Mouse (Mus musculus) c-Kit-negative CD71-positive TER-119-positive erythroid progenitor cells, embryonic 14.5 days (primary cell): ENCODE results near the gene Ttll8.

ENCODE experiments used
- DNase-seq: peaks from one replicate; pipeline ENCODE4 v3.0.0-alpha.2; 2013; ENCODE audit warnings: low read depth, low spot score

Gene Ttll8

DNA sequence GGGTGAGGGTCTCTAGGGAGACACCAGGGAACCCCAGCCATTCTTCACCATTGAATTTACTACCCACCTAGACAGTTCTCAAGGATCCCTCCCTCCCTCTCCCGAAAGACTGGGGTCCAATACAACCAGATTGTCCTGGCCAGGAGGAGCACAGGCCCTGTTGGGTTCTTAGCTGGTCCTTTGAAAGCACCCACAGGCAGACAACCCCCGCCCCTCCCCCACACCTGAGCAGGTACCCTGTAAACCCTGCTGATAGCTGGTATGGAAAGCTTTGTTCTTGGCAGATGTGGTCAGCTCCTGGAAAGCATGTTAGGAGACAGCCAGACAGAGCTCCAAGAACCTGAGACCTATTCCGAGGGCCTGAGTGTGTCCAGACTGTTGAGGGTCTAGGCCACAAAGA, 93.4 kb downstream of the Ttll8 start:
- no peak for DNase-seq

DNA sequence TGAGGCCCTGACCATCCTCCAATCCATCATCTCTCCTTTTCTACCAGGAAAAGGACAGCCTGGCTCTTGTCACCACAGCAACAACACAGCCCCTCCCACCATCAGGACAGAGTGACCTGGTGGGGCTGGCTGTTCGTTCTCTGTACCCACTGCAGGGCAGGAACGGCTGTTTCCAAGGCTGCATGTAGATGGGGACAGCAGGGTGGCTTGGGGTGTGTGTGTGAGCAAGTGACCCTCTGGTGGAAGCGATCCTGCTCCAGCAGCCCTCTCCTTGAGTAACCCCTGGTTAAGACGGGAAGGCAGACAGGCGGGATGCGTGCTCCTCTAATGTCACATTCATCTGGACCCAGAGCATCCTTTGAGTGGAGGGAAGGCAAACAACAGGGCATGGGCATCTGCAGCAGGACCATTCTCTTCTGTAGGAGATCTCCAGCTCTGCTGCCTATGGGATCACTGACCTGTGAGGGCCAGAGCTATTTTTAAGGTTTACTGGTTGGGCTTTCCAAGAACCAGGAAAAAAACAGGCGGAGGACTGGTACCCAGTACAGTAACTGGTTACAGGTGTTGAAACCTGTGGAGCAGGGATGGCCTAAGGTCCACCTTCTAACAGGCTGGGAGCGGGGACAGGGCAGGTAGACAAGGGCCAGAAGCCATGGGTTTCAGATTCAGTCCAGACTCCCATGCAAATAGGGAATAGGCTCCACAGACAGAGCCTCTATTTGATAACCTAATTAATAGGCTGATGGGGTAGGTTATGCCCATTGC, 94.8 kb downstream of the Ttll8 start:
- no peak for DNase-seq

DNA sequence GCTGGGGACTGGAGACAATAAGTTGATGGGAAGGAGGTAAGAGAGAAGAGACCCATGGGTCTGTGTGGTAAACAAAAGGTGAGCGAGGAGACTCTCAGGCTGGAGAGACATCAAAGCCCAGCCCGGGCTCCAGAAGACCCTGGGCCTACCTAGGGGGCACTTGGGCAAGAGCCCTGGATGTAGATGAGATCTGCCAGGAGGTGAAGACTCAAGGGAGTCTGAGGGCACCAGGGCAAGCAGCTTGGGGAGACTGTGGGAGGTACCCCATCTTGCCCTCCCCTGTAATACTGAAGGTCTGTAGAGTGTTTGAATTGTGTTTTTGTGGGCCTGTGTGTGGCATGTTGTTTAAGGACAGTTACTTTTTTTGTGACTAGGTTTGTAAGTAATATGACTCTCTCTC, 95.5 kb downstream of the Ttll8 start:
- no peak for DNase-seq

DNA sequence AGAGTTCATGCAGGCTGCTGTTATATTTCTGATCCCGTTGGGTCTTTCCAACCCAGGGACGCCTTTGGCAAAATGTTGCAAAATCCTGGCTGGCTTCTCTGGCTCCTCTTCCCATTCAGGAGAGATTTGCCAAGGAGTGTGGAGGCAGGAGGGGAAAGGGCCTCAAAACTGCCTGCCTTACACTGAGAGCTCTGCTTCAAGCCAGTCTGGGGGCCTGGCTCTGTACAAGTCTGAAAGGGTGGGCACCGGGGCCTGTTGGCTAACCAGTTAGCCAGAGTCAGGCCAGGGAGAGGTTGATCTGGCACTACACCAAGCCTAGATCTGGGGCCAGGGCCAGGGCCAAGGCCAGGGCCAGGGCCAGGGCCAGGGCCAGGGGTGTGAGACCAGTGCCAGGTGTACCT, 96.1 kb downstream of the Ttll8 start:
- no peak for DNase-seq

DNA sequence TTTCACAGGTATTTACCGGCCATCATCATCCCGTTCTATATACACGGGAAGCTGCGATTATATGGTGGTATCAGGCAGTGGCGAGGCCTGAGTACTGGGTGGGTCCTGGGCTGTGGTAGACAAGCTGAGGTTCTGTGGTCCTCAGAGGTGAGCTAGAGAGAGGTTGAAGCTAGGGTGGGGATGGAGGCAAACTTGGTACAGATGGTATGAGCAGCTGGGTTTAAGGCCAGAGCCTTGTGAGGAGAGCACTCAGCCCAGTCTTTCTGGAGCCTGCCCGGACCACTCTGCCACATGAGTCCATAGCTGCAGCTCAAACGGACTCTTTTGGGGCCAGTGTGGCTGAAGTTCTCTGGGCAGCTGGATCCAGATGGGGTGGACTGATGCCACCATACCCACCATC, 96.9 kb downstream of the Ttll8 start:
- DNase-seq: no peak

DNA sequence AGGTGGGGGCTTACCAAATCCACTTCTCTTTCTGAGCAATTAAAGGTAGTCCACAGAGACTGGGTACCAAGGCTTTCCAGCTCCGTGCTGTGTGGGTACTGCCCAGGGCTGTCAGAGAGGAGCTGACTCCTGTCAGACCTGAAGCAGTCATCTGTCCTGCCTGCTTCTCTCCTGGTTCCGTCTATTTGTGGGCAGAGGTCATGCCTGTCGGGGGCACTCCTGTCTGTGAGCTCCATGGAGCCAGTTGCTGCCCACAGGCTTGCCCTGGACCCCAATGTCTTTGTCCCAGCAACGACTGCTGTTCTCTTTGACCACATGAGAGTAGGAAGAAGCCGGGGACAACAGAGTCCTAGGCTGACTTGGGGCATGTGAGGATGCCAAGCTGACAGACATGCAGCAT, 97.6 kb downstream of the Ttll8 start:
- no peak for DNase-seq

DNA sequence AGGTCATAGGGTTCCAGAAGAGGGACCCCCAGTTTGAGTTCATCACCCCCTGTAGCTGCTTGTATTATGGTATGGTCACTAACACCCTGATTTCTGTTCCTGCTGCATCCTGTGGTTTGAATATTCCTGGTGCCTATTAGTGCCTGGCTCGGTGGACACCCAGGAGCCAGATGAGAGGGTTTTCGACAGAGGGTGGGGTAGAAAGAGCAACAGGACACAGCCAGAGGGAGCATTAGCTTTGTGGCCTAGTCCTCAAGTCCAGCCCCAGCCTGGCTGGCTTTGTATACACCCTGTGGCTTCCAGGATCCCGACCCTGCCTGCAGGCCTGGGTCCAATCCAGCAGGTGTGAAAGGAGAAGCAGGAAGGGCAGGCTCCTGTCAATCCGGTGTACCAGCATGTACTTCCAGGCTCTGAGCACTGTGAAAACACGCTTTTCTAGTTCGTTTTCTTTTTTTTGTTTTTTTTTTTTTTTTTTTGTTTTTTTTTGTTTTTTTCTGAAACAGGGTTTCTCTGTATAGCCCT, 98.3 kb downstream of the Ttll8 start:
- DNase-seq: no peak

DNA sequence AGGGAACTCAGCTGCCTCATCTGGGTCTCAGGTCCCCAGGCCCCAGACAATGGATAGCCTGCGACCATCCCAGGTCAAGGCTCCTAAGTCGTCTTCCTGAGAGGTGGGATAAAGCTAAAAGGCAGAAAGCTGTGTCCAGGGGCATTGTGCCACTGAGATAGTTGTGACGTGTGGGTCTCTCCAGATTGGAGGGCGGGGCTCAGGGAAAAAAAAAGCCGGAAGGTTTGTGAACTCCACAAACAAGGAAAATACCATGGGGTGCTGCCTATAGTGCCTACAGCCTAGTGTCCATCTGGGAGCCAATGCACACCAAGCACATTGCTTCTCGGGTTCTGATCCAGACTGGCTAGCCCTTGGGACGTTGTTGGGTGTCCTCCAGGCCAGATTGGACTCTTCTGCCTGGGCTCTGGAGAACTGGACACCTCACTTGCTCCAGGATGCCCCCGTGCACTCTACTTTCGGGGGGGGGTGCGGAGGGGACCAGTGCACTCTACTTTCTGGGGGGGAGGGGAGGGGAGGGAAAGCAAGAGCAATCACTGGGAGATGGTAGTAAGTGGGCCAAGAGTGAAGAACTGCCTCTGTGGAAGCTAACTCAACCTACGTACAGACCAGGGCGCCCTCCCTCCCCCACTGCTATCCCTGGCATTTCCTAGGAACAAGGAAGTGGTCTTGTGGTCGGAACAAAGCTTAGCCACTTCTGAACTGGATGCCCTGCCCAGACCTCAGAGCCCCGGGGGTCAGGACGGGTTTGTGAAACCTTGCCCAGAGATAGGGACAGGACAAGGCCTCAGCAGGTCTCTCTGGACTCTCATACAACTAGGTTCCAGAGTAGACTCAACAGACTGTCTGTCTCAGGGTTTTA, 99.0 kb downstream of the Ttll8 start:
- DNase-seq: no peak

DNA sequence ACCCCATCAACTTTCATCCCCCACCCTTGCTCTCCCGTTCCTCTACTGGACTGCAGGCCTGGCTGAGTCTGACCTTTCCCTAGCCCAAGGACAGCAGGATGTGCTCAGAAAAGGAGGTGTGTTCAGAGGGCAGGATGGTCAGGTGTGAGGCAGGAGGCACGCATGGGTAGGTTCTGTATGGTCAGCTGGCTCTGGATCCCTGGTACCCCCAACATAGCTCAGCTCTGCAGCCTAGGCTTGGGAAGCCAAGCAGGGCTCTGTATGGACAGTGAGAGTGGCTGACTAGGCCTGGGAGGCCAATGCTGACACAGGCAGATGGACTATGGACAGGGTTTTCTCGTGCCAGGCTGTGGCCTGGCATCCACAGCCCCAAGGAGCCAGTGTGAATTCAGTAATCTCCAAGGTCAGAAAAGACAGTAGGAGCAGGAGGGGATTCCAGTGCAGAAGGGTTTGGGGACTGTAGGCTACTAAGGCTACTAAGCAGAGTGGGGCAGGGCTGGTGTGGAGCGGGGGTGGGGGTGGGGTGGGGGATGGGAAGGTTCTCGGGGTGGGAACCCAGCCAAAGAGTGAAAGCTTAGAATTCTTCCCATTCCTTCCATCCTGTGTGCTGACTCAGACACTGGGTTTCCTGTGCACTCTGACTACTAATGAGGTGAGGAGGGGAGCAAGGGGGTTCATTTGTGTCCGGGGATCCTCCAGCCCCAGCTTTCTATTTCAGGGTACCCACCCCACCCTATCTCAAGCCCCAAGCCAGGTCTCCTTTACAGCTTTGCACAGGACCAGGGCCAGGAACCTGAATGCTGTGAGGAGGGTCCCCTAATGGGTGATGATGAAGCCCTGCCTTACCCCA, 99.9 kb downstream of the Ttll8 start:
- no peak for DNase-seq

DNA sequence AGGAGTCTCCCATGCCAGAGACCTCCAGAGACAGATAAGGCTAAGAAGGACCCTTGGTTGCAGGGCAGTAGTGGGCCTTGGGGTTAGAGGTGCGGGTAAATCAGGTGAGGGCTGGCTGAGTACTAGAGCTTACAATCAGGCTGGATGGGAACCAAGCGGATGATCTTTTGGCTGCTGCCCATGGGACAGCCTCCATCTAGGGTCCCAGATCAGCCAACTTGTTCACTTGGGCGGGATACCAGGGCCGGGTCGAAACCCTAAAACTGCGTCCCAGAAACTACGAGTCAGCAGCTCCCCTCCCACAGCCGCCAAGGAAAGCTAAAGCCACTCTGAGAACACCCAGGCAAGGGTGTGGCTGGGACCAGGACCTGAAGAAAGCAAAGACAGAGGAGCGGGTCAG, 101.1 kb downstream of the Ttll8 start:
- no peak for DNase-seq

DNA sequence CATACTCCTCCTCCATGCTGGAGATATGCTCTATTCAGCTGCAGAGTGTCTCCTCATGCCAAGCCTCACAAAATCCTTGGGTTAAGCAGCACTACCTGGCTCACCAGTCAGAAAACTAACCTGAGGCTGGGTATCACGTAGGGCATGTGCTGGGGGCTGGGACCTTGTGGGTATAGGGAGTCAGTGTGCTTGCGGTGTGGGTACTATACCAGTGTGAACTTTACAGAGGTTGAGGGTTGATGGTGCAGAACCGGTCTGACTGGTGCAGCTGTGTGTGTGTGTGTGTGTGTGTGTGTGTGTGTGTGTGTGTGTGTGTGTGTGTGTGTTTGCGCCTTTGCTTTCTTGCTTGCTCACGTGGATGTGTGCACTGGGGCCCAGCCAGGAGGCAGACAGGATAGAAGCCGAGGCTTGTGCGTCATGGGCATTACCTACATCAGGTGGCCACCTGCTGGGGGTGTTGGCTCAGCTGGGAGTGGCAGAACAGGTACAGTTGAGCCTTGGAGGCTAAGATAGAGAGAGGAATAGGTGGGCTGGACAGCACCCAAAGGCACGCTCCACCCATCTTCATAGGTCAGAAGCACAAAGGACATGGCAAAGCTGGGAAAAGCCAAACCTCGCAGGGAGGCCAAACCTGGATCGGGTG, 102.6 kb downstream of the Ttll8 start:
- DNase-seq: no peak

DNA sequence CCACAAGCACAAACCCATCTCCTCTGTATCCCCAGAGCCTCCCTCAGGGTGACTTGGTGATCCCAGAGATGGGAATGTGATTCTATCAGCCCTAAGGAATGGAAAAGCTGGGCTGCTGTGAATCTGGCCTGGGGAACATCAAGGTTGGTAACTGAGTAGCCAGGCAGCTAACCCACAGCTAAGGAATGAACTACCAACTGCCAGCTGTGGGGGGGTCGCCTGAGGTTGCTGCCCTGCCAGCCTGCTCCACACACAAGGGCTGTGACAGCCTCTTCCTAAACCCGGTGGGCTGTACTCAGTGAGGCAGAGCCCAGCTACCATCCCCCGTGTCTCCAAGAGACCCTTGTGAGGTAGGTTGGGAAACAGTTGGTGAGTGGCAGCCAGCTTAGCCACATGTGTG, 103.1 kb downstream of the Ttll8 start:
- no peak for DNase-seq

DNA sequence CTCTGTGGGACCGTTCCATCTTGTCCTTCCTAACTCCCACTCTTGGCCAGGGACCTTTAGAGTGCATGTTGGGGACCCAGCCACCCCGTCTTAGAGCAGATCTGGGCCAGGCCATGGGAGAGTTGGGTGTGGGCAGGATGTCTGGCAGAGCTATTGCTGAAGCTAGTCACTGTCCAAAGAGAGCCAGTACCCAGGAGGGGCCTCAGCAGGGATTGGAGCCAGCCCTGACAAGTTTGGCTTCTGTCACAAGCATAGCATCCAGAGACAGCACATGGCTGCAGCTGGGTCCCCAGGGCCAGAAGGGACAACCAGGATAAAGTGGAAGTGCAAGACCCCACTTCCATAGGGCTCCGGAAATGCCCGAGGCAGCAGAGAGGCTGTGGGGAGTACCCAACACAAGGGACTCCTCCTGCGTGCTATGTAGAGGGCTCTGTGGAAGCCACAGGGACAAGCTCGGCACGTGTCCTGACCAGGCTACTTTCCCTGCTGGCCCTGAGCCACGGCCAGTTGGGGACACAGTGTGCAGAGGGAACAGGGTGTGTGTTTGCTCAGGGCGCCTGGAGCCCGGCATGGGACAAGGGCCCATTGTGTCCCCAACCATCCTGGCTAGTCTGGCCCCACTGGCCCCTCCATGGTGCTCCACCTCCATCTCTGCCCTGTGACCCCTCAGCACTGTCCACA, 103.9 kb downstream of the Ttll8 start:
- no peak for DNase-seq

DNA sequence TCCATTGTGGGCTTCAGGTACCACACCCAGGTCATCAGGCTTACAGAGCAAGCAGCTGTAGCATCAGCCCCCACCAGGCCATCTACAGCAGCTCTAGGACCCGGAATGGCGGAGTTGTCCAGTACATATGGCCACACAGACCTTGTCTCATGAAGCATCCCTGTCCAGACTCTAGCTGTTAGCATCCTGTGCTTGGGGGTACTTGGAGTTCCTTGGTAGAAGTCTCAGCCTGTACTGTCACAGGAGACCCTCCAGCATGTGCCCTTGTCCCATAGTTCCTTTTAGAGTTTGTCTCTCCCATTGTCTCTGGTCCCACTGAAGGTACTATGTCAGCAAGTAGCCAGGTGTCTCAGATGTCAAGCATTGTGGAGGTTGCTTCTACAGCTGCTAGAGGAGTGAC, 104.6 kb downstream of the Ttll8 start:
- no peak for DNase-seq

DNA sequence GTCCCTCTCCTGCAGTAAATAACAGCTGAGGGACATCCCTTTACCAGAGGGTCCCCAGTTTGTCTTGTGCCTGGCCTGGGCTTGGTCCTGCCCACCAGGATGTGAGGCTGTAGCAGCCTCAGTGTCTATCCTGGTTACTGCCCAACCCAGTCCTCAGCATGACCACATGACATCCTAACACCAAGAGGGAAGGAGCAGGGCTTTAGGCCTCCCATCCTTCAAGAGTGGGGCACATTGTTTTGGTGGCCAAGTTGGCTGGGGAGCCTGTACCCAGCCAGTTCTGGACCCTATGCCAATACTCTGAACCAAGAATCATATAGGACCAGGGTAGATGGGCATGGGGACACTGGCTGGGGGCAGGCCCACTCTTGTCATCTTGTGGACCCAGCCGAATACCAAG, 105.6 kb downstream of the Ttll8 start:
- no peak for DNase-seq

DNA sequence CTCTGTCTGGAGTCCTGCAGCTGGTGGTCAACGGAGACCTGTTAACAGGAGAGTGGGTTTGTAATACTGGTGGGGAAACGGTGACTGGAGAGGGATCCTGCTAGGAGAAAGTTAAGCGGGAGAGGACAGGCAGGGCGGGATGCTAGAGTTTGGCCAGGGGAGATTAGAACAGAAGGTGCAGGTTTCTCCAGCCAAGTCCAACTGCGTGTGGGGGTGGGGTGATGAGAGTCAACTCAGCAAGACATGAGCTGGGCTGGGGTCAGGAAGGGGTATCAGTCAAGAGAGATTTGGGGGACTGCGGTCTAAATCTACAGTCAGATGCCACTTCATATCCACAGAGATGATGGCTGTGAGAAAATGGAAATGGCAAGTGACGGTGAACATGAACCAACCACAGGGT, 109.3 kb downstream of the Ttll8 start:
- DNase-seq: no peak

DNA sequence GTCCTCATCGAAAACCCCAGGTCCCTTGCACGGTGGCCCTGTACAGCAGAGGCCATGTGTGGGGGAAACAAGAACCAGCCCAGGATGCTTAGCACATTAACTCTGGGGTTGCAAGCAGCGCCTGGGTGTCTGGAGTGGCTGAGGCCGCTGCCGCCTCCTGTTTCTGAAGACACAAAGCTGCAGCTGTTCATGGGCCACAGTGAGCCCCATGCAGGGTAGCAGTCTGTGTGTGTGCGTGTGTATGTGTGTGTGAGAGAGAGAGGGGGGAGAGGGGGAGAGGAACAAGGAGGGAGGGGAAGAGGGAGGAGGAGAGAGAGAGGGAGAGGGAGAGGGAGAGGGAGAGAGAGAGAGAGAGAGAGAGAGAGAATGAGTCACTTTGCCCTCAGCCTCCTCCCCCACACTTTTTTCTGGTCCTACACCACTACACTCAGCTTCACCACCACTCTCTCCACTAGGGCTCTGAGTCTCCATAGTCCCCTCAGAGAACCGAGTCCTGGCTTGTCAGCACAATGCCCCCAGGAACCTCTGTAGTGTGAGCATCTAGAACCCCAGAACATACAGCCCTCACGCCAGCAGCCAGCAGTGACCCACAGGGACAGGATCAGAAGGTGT, 110.6 kb downstream of the Ttll8 start:
- no peak for DNase-seq

DNA sequence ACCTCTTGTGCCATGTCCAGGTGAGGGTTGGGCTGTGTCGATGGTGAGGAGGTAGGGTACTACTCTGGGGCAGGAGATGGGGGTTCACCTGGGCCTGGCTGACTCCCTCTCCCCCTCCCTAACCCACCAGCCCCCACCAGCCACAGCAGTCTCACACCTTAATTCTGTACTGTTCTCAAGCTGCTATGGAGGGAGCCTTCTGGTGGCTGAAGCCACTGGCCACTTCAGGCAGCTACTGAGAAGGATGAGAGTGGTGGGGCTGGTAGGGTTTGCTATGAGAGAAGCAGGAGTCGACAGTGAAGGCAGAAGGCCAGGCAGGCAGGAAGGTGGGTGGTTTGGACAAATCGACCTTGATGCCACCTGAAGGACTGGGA, 111.9 kb downstream of the Ttll8 start:
- DNase-seq: no peak

DNA sequence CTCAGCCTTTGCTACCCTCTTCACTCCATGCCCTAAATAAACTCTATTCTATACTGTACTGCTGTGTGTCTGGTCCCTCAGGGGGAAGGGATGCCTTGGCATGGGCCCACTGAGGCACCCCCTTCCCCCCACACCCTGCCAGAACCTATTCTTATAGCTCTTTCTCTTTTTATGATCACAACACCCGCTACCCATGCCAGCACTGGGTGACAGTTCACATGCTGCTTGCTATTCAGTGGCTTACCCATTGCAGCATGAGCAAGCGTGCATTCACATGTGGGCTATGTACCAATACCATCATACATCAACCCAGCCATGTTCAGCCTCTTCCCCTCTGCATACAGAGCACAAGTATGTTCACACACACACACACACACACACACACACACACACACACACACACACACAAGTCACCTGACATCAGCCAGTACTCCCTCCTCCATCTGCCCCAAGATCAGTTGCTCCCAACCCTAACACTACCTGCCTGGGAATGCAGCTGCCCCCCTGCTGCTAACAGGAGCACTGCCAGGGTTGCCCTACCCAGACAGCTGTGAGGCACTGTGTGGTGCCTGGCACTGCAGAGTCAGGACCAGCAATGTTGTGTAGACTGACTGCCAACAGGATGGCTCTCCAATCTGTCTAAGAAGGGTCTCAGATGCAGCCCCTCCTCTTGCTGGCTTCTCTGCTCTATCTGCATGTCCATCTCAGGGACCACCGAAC, 112.5 kb downstream of the Ttll8 start:
- no peak for DNase-seq

DNA sequence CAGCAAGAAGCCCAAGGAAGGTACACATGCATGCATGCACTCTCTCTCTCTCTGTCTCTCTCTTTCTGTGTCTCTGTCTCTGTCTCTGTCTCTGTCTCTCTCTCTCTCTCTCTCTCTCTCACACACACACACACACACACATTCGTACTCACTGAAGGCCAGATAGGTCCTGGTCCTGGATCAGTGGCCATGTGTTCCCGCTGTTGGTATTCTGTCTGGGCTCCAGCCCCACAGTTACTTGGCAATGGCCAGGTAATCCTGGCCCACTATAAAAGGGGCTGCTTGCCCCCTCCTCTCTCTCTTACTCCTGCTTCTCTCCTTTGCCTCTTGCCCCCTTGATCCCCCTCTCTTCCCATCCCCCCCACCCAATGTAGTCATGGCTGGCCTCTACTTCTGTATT, 113.1 kb downstream of the Ttll8 start:
- DNase-seq: no peak
